Mouse (Mus musculus): ENCODE measurements around the gene Glrx3. TPM values are rescaled to one million over a fixed set of nuclear protein-coding genes. Genes with fewer than 3 reads are reported as not detected.
"Not testable (repeated sequence)": the region's sequence is repeated elsewhere in the genome, so short reads cannot be mapped to it uniquely, and the experiment has no call there.

The Glrx3 gene
- 143 and 170 TPM in 2 replicates for total RNA-seq (2017)

- peak; percentile 99 for ATAC-seq (replicated peaks; ENCODE audit: low read depth, poor library complexity, severe bottlenecking)
Measured at GRCm38 (mm10) chr7:137437440-137438178, at the start of gene Glrx3. TSS of gene Glrx3 (plus strand) at chr7:137437614.

- no peak for ATAC-seq (replicated peaks; ENCODE audit: low read depth, poor library complexity, severe bottlenecking)
Measured at GRCm38 (mm10) chr7:137387863-137388262, 49.6 kb upstream of the Glrx3 start.

DNA sequence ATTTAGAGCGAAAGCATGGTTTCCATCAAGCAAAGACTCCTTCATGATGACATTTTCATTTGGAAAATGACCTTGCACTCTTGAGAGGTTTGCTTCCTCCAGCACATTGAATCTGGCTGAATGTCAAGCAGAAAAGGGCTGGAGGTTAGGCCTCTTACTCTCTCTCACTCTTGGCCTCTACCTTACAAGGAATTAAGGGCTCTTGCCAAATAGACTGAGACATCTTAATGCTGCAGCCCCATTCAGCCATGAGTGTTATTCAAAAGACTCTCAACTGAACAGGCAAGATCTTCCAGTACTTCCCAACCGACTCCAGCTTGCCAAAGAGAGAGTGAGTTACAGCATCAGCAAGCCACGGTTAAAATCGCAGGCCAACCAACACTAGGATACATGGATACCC, 42.0 kb upstream of the Glrx3 start:
- ATAC-seq (replicated peaks; ENCODE audit: low read depth, poor library complexity, severe bottlenecking), result no peak

- ATAC-seq (replicated peaks; ENCODE audit: low read depth, poor library complexity, severe bottlenecking), result no peak
Measured at GRCm38 (mm10) chr7:137397361-137397910, 40.0 kb upstream of the Glrx3 start.

- ATAC-seq (replicated peaks; ENCODE audit: low read depth, poor library complexity, severe bottlenecking), result no peak
Measured at GRCm38 (mm10) chr7:137398973-137399372, 38.4 kb upstream of the Glrx3 start.

- no peak for ATAC-seq (replicated peaks; ENCODE audit: low read depth, poor library complexity, severe bottlenecking)
Measured at GRCm38 (mm10) chr7:137404146-137404545, 33.3 kb upstream of the Glrx3 start.

GRCm38 (mm10) chr7:137407428-137408058, 29.9 kb upstream of the Glrx3 start:
- no peak for ATAC-seq (replicated peaks; ENCODE audit: low read depth, poor library complexity, severe bottlenecking)

- ATAC-seq (replicated peaks; ENCODE audit: low read depth, poor library complexity, severe bottlenecking), result peak; percentile 94
Measured at GRCm38 (mm10) chr7:137410337-137411197, 26.8 kb upstream of the Glrx3 start, which contains the start of gene 9430038I01Rik. TSS of gene 9430038I01Rik (minus strand) at chr7:137410762.

DNA sequence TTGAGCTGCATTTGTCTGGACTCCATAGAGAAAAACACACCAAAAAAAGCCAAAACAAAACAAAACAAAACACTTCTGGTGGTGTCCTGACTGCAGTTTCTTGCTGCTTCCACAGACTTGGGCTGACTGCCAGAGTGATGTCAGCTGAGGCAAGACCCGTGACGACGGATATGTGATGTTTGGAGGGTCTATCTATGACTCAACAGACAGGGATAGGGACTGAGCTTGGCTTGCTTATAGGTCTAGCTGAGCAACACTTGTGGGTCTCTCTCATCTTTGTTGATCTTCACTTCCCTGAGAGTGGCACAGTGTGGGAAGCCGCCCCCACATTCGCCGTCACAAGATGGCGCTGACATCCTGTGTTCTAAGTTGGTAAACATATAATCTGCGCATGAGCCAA, 22.7 kb upstream of the Glrx3 start:
- no peak for ATAC-seq (replicated peaks; ENCODE audit: low read depth, poor library complexity, severe bottlenecking)

DNA sequence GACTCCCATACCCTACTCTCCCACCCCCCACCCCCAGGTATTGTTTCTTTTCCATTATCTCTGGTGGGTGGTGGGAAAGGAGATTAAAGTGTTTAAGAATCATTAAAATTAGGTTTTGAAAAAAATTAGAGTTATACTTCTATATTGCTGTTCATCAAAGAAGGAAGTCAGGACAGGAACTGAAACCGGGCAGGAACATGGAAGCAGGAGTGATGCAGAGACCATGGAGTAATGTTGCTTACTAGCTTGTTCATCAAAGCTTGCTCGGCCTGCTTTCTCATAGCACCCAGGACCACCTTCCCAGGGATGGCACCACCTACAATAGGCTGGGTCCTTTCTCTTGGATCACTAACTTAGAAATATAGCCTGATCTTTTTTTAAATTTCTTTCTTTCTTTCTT, 16.9 kb upstream of the Glrx3 start:
- ATAC-seq (replicated peaks; ENCODE audit: low read depth, poor library complexity, severe bottlenecking), result 0 out of 2 replicates have a peak, but pooled peaks have one; percentile 58

DNA sequence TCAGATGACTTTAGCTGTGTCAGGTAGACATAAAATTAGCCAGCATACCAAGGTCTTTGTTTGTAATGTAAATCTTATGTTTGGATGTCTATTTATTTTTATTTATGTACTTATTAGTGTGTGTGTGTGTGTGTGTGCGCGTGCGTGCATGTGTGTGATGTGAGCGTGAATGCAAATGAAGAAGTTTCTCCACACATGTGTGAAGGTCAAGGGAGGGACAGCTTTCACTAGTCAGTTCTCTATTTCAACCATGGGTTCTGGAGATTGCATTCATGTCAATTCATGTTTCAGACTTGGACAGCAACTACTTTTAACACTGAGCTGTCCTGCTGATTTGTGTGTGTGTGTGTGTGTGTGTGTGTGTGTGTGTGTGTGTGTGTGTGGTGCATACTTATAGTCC, 16.2 kb upstream of the Glrx3 start:
- no peak for ATAC-seq (replicated peaks; ENCODE audit: low read depth, poor library complexity, severe bottlenecking)

DNA sequence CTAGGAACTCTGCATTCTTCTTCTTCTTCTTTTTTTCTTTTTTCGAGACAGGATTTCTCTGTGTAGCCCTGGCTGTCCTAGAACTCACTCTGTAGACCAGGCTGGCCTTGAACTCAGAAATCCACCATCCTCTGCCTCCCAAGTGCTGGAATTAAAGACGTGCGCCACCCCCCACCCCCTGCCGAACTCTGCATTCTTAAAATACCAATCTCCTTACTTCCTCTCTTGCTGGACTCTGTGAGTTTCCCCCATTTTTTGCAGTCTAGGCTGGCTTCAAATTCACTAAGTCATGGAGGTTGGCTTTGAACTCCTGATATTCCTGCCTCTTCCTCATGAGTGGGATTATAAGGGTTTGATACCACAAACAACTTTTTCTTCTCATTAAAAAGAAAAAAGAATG, 10.7 kb upstream of the Glrx3 start:
- no peak for ATAC-seq (replicated peaks; ENCODE audit: low read depth, poor library complexity, severe bottlenecking)

GRCm38 (mm10) chr7:137431769-137432603, 5.4 kb upstream of the Glrx3 start:
- no peak for ATAC-seq (replicated peaks; ENCODE audit: low read depth, poor library complexity, severe bottlenecking)

DNA sequence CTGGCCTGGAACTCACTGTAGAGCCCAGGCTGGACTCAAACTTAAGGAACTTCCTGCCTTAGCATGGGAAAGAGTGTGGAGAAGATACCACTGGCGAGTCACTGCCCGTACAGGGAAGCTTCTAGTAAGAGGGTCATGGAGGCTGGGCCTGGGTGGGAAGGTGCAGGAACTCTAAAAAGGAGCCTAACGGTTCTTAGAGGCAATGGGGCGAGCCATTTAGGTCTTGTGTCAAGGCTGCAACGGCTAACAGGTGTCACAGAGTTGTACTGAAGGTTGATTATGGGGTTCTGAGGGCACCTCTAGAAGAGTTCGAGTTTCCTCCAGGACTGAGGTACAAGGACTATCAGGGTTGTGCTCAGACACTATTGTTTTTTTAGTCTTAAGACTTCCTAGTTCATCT, 513 bp upstream of the Glrx3 start:
- no peak for ATAC-seq (replicated peaks; ENCODE audit: low read depth, poor library complexity, severe bottlenecking)

DNA sequence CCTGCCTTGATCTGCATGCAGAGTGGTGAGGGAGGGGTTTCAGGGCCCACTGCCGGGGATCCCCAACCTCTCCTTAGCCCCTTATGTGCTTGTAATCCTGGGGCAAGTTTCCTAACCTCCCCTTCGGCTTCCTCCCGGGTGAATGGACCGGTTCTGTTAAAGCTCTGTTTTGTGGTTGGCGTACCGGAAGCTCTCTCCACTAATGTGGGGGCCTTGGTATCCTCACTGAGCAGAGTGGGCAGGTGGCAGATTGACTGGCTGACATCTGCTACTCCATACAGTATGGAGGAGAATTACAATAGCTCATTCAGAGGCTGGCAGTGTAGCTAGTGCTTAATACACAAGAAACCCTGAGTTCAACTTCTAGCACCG, 751 bp downstream of the Glrx3 start:
- peak; percentile 54 for ATAC-seq (replicated peaks; ENCODE audit: low read depth, poor library complexity, severe bottlenecking)

GRCm38 (mm10) chr7:137438962-137439361, 1.5 kb downstream of the Glrx3 start:
- not testable (repeated sequence) for ATAC-seq (replicated peaks; ENCODE audit: low read depth, poor library complexity, severe bottlenecking)

- ATAC-seq (replicated peaks; ENCODE audit: low read depth, poor library complexity, severe bottlenecking), result no peak
Measured at GRCm38 (mm10) chr7:137442951-137443350, 5.5 kb downstream of the Glrx3 start.

DNA sequence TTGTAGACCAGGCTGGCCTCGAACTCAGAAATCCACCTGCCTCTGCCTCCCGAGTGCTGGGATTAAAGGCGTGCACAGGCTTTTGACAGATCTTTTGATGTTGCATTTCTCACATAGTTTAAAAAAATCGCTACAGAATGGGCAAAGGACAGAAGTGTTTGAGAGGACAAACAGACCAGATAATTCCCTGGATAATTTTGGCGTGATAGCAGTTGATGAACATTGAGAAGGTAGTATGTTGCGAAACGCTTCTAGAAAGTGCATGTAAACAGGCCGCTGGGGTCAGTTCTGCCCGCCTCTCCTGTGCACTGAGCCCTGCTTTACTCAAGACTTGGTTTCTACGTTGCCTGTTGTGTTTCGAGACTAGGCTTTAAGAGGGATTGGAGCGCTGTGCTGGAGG, 7.9 kb downstream of the Glrx3 start:
- ATAC-seq (replicated peaks; ENCODE audit: low read depth, poor library complexity, severe bottlenecking), result no peak

GRCm38 (mm10) chr7:137461396-137461795, 24.0 kb downstream of the Glrx3 start:
- ATAC-seq (replicated peaks; ENCODE audit: low read depth, poor library complexity, severe bottlenecking), result no peak

GRCm38 (mm10) chr7:137468174-137468573, 30.8 kb downstream of the Glrx3 start:
- ATAC-seq (replicated peaks; ENCODE audit: low read depth, poor library complexity, severe bottlenecking), result peak; percentile 83

All from common myeloid progenitor, adult 5-6 weeks (primary cell).